Mouse (Mus musculus) left cerebral cortex, postnatal 36 days (tissue): ENCODE measurements around the gene Gm2007. TPM values are rescaled to one million over a fixed set of nuclear protein-coding genes. Genes with fewer than 3 reads are reported as not detected.
"Not testable (repeated sequence)": the region's sequence is repeated elsewhere in the genome, so short reads cannot be mapped to it uniquely, and the experiment has no call there.

Source experiments
- DNase-seq, 2 experiments: peaks; one replicate each; pipeline ENCODE4 v3.0.0; 2021 to 2022; ENCODE audit warnings: low spot score in 2 of 2, mixed read lengths in 1 of 2
- intact Hi-C: fragments of 180-260 bp; cut with DNase I; formaldehyde crosslinking; loops from one replicate; pipeline ENCODE4 v1.15.1; 2025
- total RNA-seq, 2 experiments: library from RNA; stranded (reverse); gene quantifications; 2 replicates each; pipeline ENCODE4 v1.2.3; 2021

Gm2007 gene
- total RNA-seq, result not detected

GRCm38 (mm10) chr2:175741237-175741636, at the start of gene Gm2007:
Gm2007 (plus strand) TSS chr2:175741537.
- intact Hi-C loops, DNase-seq: not testable (repeated sequence)

GRCm38 (mm10) chr2:175703546-175703945, 37.8 kb upstream of the Gm2007 start, which contains the start of gene Zfp969:
Zfp969 (minus strand) TSS chr2:175703646.
- DNase-seq, intact Hi-C loops: not testable (repeated sequence)

DNA sequence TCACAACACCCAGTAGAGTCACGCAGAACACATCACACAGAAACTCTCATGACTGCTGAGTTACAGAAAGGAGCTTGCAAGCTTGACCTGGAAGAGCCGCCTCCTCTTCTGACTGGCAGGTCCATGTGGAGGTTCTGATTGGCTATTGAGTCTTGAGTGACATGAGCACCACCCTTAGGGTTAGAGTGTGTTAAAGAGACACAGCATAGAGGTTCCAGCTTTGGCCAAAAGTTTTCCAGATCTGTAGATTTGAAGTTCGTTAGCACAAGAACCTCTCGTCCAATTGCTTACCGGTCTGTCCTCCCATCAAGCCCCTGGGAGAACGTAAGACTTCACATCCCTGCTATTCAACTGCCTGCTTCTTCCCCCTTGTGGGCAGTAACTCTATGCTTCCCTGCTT, 59.7 kb downstream of the Gm2007 start, which contains the start of gene Gm14288:
Gene Gm14288 (minus strand): TSS at position 101 of the 400 bp plus-strand sequence.
- DNase-seq, intact Hi-C loops: not testable (repeated sequence)

Other genes starting within 250 kb of the Gm2007 start
- gene Gm11007, start 97.6 kb upstream of the Gm2007 start, total RNA-seq, result not detected
- not detected for gene Zfp969, start 37.9 kb upstream of the Gm2007 start, total RNA-seq
- gene Gm14288, start 59.6 kb downstream of the Gm2007 start, total RNA-seq, result 10 to 100 TPM; 11.5 to 12.4 TPM
- 10 to 100 TPM; 48.4 to 54.8 TPM for gene Gm6710, start 127.7 kb downstream of the Gm2007 start, total RNA-seq
- gene Zfp966, start 189.6 kb downstream of the Gm2007 start, total RNA-seq, result 1 to 10 TPM; 4.5 to 6.7 TPM
- gene Gm2026, start 223.8 kb downstream of the Gm2007 start, total RNA-seq, result 10 to 100 TPM; 43.1 to 49.9 TPM